Mouse (Mus musculus): ENCODE results near the gene Sgsm3.

GRCm38 (mm10) chr15:80997077-80997476, 19.5 kb downstream of the Sgsm3 start:
- TF ChIP-seq CTCF (IDR thresholded peaks at IDR 0.05; ENCODE audit: extremely low read depth, insufficient read depth, insufficient read length, insufficient replicate concordance) = no peak
- TF ChIP-seq POLR2A (IDR thresholded peaks at IDR 0.05; ENCODE audit: low read depth, low read length) = no peak
